Mouse (Mus musculus) brain, embryonic 14.5 days (tissue): ENCODE data around the gene Atp6ap2. TPM values are rescaled to one million over a fixed set of nuclear protein-coding genes. Genes with fewer than 3 reads are reported as not detected.
A peak's percentile ranks its signal among the peaks of the same experiment; 100 is the strongest.
"Not testable (repeated sequence)": the region's sequence is repeated elsewhere in the genome, so short reads cannot be mapped to it uniquely, and the experiment has no call there.

Experiments
- DNase-seq: peaks from one replicate; pipeline ENCODE4 v3.0.0-alpha.2; 2011; ENCODE audit warnings: low read depth
- CTCF ChIP-seq: fragments of 200-500 bp; IDR thresholded peaks from 2 replicates; pipeline ENCODE4 v1.5.1; 2012; ENCODE audit warnings: inconsistent platforms, mild to moderate bottlenecking, moderate library complexity, borderline replicate concordance; ENCODE audit not compliant: insufficient read depth, insufficient read length; ENCODE audit errors: extremely low read depth
- POLR2A ChIP-seq: fragments of 200-500 bp; IDR thresholded peaks from 2 replicates; pipeline ENCODE4 v1.6.1; 2012; ENCODE audit warnings: mild to moderate bottlenecking, inconsistent platforms, borderline replicate concordance; ENCODE audit not compliant: poor library complexity, insufficient read depth, insufficient read length, severe bottlenecking; ENCODE audit errors: extremely low read depth
- polyA plus RNA-seq: library from polyadenylated mRNA; depleted of rRNA; stranded (reverse); fragments of >200 nt; gene quantifications from 2 replicates; pipeline ENCODE4 v1.2.3, GENCODE M21; 2012; rRNA removed

Atp6ap2 gene
- 56.8 and 67.7 TPM in 2 replicates for polyA plus RNA-seq

GRCm38 (mm10) chrX:12587192-12587957 is at the start of gene Atp6ap2:
Gene Atp6ap2 (plus strand): TSS chrX:12587801.
- DNase-seq = peak; percentile 99

GRCm38 (mm10) chrX:12544417-12544816 is 43.2 kb upstream of the Atp6ap2 start:
- TF ChIP-seq CTCF (no peak), POLR2A (no peak)
- no peak for DNase-seq

More at GRCm38 (mm10) chrX:12587192-12587957, at the start of gene Atp6ap2:
- TF ChIP-seq CTCF (no peak), POLR2A (peak; percentile 17; the same call in 1 of the 2 replicates)

- DNase-seq = peak; percentile 7
- no peak for TF ChIP-seq POLR2A
- TF ChIP-seq CTCF = no peak
Observed at GRCm38 (mm10) chrX:12557086-12557485, 30.5 kb upstream of the Atp6ap2 start.

- DNase-seq = no peak
- TF ChIP-seq POLR2A (no peak), CTCF (no peak)
Observed at GRCm38 (mm10) chrX:12571407-12571806, 16.2 kb upstream of the Atp6ap2 start.

GRCm38 (mm10) chrX:12577936-12578335 is 9.7 kb upstream of the Atp6ap2 start:
- no peak for DNase-seq
- no peak for TF ChIP-seq POLR2A
- TF ChIP-seq CTCF = no peak

- TF ChIP-seq CTCF (no peak), POLR2A (no peak)
- no peak for DNase-seq
Observed at GRCm38 (mm10) chrX:12578339-12578868, 9.2 kb upstream of the Atp6ap2 start.

- DNase-seq = no peak
- TF ChIP-seq CTCF (no peak), POLR2A (no peak)
Observed at GRCm38 (mm10) chrX:12583261-12583660, 4.3 kb upstream of the Atp6ap2 start.

- DNase-seq = peak; percentile 22
- TF ChIP-seq CTCF (no peak), POLR2A (no peak)
Observed at GRCm38 (mm10) chrX:12587958-12588355, 356 bp downstream of the Atp6ap2 start.

GRCm38 (mm10) chrX:12591401-12591943 is 3.9 kb downstream of the Atp6ap2 start:
- TF ChIP-seq CTCF = no peak
- no peak for TF ChIP-seq POLR2A
- DNase-seq = no peak

- DNase-seq = no peak
- no peak for TF ChIP-seq POLR2A
- TF ChIP-seq CTCF = no peak
Observed at GRCm38 (mm10) chrX:12592011-12592410, 4.4 kb downstream of the Atp6ap2 start.

- TF ChIP-seq POLR2A (no peak), CTCF (no peak)
- DNase-seq = no peak
Observed at GRCm38 (mm10) chrX:12593824-12594223, 6.2 kb downstream of the Atp6ap2 start.

- DNase-seq = not testable (repeated sequence)
Observed at GRCm38 (mm10) chrX:12610541-12610940, 22.9 kb downstream of the Atp6ap2 start.
